Mouse (Mus musculus): Measurements from ENCODE around the gene Igdcc3. TPM values are rescaled to one million over a fixed set of nuclear protein-coding genes. Genes with fewer than 3 reads are reported as not detected.

Igdcc3 gene
- polyA plus RNA-seq, 1 experiment from 2014 or later = 44.5 TPM

Other genes with a start within 250 kb of the Igdcc3 start
- gene Slc24a1, start 189.6 kb upstream of the Igdcc3 start, polyA plus RNA-seq (2014; fragmentation: Nextera tagmentation; extraction: Ambion mirVana) = 0.07 TPM in 2 replicates
- 77.0 and 80.7 TPM in 2 replicates for gene Ints14, start 180.3 kb upstream of the Igdcc3 start, polyA plus RNA-seq (2014; fragmentation: Nextera tagmentation; extraction: Ambion mirVana)
- 87.2 and 90.9 TPM in 2 replicates for gene Hacd3, start 119.5 kb upstream of the Igdcc3 start, polyA plus RNA-seq (2014; fragmentation: Nextera tagmentation; extraction: Ambion mirVana)
- gene Dpp8, start 108.8 kb upstream of the Igdcc3 start, polyA plus RNA-seq (2014; fragmentation: Nextera tagmentation; extraction: Ambion mirVana) = 30.5 and 31.1 TPM in 2 replicates
- 13.5 and 15.0 TPM in 2 replicates for gene Igdcc4, start 39.7 kb upstream of the Igdcc3 start, polyA plus RNA-seq (2014; fragmentation: Nextera tagmentation; extraction: Ambion mirVana)
- 7.2 and 8.2 TPM in 2 replicates for gene Parp16, start 54.2 kb downstream of the Igdcc3 start, polyA plus RNA-seq (2014; fragmentation: Nextera tagmentation; extraction: Ambion mirVana)
- 0.11 TPM in 2 replicates for gene Cilp, start 124.0 kb downstream of the Igdcc3 start, polyA plus RNA-seq (2014; fragmentation: Nextera tagmentation; extraction: Ambion mirVana)
- gene Clpx, start 153.1 kb downstream of the Igdcc3 start, polyA plus RNA-seq (2014; fragmentation: Nextera tagmentation; extraction: Ambion mirVana) = 54.1 and 59.1 TPM in 2 replicates
- gene Pdcd7, start 204.9 kb downstream of the Igdcc3 start, polyA plus RNA-seq (2014; fragmentation: Nextera tagmentation; extraction: Ambion mirVana) = 16.8 and 17.7 TPM in 2 replicates
- 0.47 and 0.96 TPM in 2 replicates for gene Ubap1l, start 219.9 kb downstream of the Igdcc3 start, polyA plus RNA-seq (2014; fragmentation: Nextera tagmentation; extraction: Ambion mirVana)

All from limb, embryonic 11.5 days (tissue).